Mouse (Mus musculus) MEL (cell line): ENCODE results near the gene Hes1. TPM values are rescaled to one million over a fixed set of nuclear protein-coding genes. Genes with fewer than 3 reads are reported as not detected.

Source experiments
- DNase-seq: peaks from one replicate; pipeline ENCODE4 v3.0.0; 2011; ENCODE audit warnings: low read depth, low spot score
- H3K27ac ChIP-seq: 2 replicates; pipeline ENCODE4 v1.5.1; 2012; ENCODE audit warnings: low read depth, mild to moderate bottlenecking, control low read depth, low read length, moderate library complexity; ENCODE audit not compliant: control insufficient read depth
- H3K27me3 ChIP-seq, 2 experiments: fragments of 150-350 bp in 1 of 2; sonication (generic) in 1 of 2; 2 replicates each; pipeline ENCODE4 v1.6.1; 2012; ENCODE audit warnings: low read length in 2 of 2, mild to moderate bottlenecking in 2 of 2, improper control_type of control experiment in 1 of 2, moderate library complexity in 1 of 2; ENCODE audit not compliant: insufficient read depth in 2 of 2, control insufficient read depth in 1 of 2
- H3K36me3 ChIP-seq, 2 experiments: 2 replicates each; pipeline ENCODE4 v1.6.1; 2012 to 2014; ENCODE audit warnings: low read length in 2 of 2, improper control_type of control experiment in 1 of 2, inconsistent platforms in 1 of 2, mild to moderate bottlenecking in 1 of 2; ENCODE audit not compliant: insufficient read depth in 2 of 2, control insufficient read depth in 1 of 2
- H3K4me1 ChIP-seq, 2 experiments: fragments of 150-350 bp in 1 of 2; sonication (generic) in 1 of 2; 2 replicates each; pipeline ENCODE4 v1.6.1; 2012; ENCODE audit warnings: low read length in 2 of 2, improper control_type of control experiment in 1 of 2, mild to moderate bottlenecking in 1 of 2; ENCODE audit not compliant: insufficient read depth in 2 of 2, control insufficient read depth in 1 of 2
- H3K4me3 ChIP-seq, 2 experiments: fragments of 150-350 bp in 1 of 2; sonication (generic) in 1 of 2; 2 replicates each; pipeline ENCODE4 v1.5.1; 2012; ENCODE audit warnings: low read depth in 2 of 2, low read length in 2 of 2, mild to moderate bottlenecking in 2 of 2, moderate library complexity in 2 of 2, control low read depth in 1 of 2, improper control_type of control experiment in 1 of 2; ENCODE audit not compliant: control insufficient read depth in 1 of 2, insufficient read depth in 1 of 2
- H3K79me2 ChIP-seq: 2 replicates; pipeline ENCODE4 v1.6.1; 2012; ENCODE audit warnings: mild to moderate bottlenecking, low read length, moderate library complexity; ENCODE audit not compliant: control insufficient read depth, poor library complexity, insufficient read depth
- H3K9ac ChIP-seq: 2 replicates; pipeline ENCODE4 v1.6.1; 2012; ENCODE audit warnings: low read depth, mild to moderate bottlenecking, control low read depth, low read length, moderate library complexity; ENCODE audit not compliant: control insufficient read depth, poor library complexity, severe bottlenecking
- H3K9me3 ChIP-seq: fragments of 150-350 bp; sonication (generic); replicated peaks from 2 replicates; pipeline ENCODE4 v1.6.1; 2012; ENCODE audit warnings: mild to moderate bottlenecking, low read length, improper control_type of control experiment, moderate library complexity; ENCODE audit not compliant: insufficient read depth
- BHLHE40 ChIP-seq: IDR thresholded peaks from 2 replicates; pipeline ENCODE4 v1.6.1; 2012; ENCODE audit warnings: low read depth, mild to moderate bottlenecking, inconsistent platforms, low read length, improper control_type of control experiment, borderline replicate concordance
- EP300 ChIP-seq, 2 experiments: IDR thresholded peaks; 2 replicates each; pipeline ENCODE4 v1.6.1; 2011; ENCODE audit warnings: improper control_type of control experiment in 2 of 2, low read length in 2 of 2, low read depth in 1 of 2, mild to moderate bottlenecking in 1 of 2
- HCFC1 ChIP-seq: IDR thresholded peaks from 2 replicates; pipeline ENCODE4 v1.6.1; 2012; ENCODE audit warnings: low read depth, mild to moderate bottlenecking, inconsistent platforms, low read length, improper control_type of control experiment, moderate library complexity
- MAX ChIP-seq: IDR thresholded peaks from 2 replicates; pipeline ENCODE4 v1.6.1; 2011; ENCODE audit warnings: low read length, improper control_type of control experiment
- MAZ ChIP-seq: IDR thresholded peaks from 2 replicates; pipeline ENCODE4 v1.6.1; 2012; ENCODE audit warnings: low read depth, mild to moderate bottlenecking, inconsistent platforms, low read length, improper control_type of control experiment
- MEF2A ChIP-seq: IDR thresholded peaks from 2 replicates; pipeline ENCODE4 v1.6.1; 2014; ENCODE audit warnings: low read depth, mild to moderate bottlenecking, inconsistent platforms, low read length, improper control_type of control experiment; ENCODE audit not compliant: poor library complexity, insufficient replicate concordance, severe bottlenecking; ENCODE audit errors: extremely low read depth
- MXI1 ChIP-seq: IDR thresholded peaks from 2 replicates; pipeline ENCODE4 v1.6.1; 2011; ENCODE audit warnings: mild to moderate bottlenecking, low read depth, low read length, improper control_type of control experiment
- MYC ChIP-seq: IDR thresholded peaks from 2 replicates; pipeline ENCODE4 v1.6.1; 2011; ENCODE audit warnings: low read depth, mild to moderate bottlenecking, low read length, improper control_type of control experiment, moderate library complexity
- POLR2A ChIP-seq, 2 experiments: IDR thresholded peaks; 2 replicates each; pipeline ENCODE4 v1.6.1; 2011 to 2012; ENCODE audit warnings: low read length in 2 of 2, mild to moderate bottlenecking in 2 of 2, control low read depth in 1 of 2, improper control_type of control experiment in 1 of 2, low read depth in 1 of 2, moderate library complexity in 1 of 2; ENCODE audit not compliant: control insufficient read depth in 1 of 2, insufficient read depth in 1 of 2, poor library complexity in 1 of 2
- POLR2AphosphoS5 ChIP-seq: IDR thresholded peaks from 2 replicates; pipeline ENCODE4 v1.6.1; 2012; ENCODE audit warnings: low read depth, borderline replicate concordance, mild to moderate bottlenecking, inconsistent platforms, low read length, moderate library complexity, mixed read lengths
- RAD21 ChIP-seq: IDR thresholded peaks from 2 replicates; pipeline ENCODE4 v1.6.1; 2011; ENCODE audit warnings: mild to moderate bottlenecking, low read depth, low read length, improper control_type of control experiment
- RCOR1 ChIP-seq: IDR thresholded peaks from 2 replicates; pipeline ENCODE4 v1.6.1; 2012; ENCODE audit warnings: low read depth, mild to moderate bottlenecking, inconsistent platforms, low read length, improper control_type of control experiment
- TBP ChIP-seq: IDR thresholded peaks from 2 replicates; pipeline ENCODE4 v1.8.0; 2011; ENCODE audit warnings: low read depth, low read length, improper control_type of control experiment
- TCF12 ChIP-seq: IDR thresholded peaks from 2 replicates; pipeline ENCODE4 v1.6.1; 2014; ENCODE audit warnings: low read depth, mild to moderate bottlenecking, inconsistent platforms, low read length, improper control_type of control experiment, moderate library complexity
- USF2 ChIP-seq, 2 experiments: IDR thresholded peaks; 2 replicates each; pipeline ENCODE4 v1.6.1; 2011 to 2012; ENCODE audit warnings: improper control_type of control experiment in 2 of 2, low read length in 2 of 2, borderline replicate concordance in 1 of 2, inconsistent platforms in 1 of 2, low read depth in 1 of 2, mild to moderate bottlenecking in 1 of 2; ENCODE audit not compliant: insufficient read depth in 1 of 2
- ZC3H11A ChIP-seq: IDR thresholded peaks from 2 replicates; pipeline ENCODE4 v1.6.1; 2012; ENCODE audit warnings: low read depth, mild to moderate bottlenecking, inconsistent platforms, low read length, improper control_type of control experiment
- ZKSCAN1 ChIP-seq: IDR thresholded peaks from 2 replicates; pipeline ENCODE4 v1.6.1; 2012; ENCODE audit warnings: low read depth, mild to moderate bottlenecking, inconsistent platforms, low read length, improper control_type of control experiment, moderate library complexity
- ZNF384 ChIP-seq: IDR thresholded peaks from 2 replicates; pipeline ENCODE4 v1.6.1; 2012; ENCODE audit warnings: low read depth, mild to moderate bottlenecking, inconsistent platforms, low read length, improper control_type of control experiment
- polyA plus RNA-seq, 2 experiments: library from polyadenylated mRNA; stranded (reverse) in 1 of 2; unstranded in 1 of 2; fragments of >175 nt in 1 of 2; fragments of >200 nt in 1 of 2; gene quantifications; 2 replicates each; pipeline versions ENCODE4 v1.2.1 to v1.2.4; 2012; ENCODE audit warnings: low replicate concordance in 2 of 2, low read depth in 1 of 2; ENCODE audit not compliant: insufficient read length in 2 of 2, insufficient read depth in 1 of 2, missing spikeins in 1 of 2
- total RNA-seq: library from RNA; depleted of rRNA; stranded (reverse); fragments of 300-350 nt; gene quantifications from 2 replicates; pipeline ENCODE4 v1.2.3, GENCODE M21; 2012

Hes1 gene
- total and polyA plus RNA-seq, 3 experiments: 2.3 to 3.0 TPM; not detected in 1

DNA sequence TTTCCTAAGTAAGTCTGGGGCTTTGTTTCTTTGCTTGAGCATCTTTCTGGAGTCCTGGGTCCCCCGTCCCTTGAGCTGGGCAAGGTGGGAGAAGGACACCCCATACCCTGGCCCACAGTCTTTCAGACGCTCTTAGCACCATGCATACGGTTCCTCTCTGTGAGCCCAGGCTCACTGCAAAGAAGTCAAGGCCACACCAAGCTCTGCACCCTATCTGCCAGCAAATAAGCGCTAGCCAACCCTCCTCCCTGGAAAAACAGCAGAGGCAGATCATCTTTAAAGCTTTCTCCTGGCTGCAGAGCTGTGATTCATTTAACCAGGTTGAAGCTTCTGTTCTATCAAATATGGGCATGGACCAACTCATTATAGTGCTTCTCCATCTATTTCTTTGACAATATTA is 9.6 kb upstream of the Hes1 start:
- no peak for TF ChIP-seq BHLHE40
- no peak for TF ChIP-seq TCF12
- no peak for TF ChIP-seq MAX
- no peak for TF ChIP-seq ZC3H11A
- no peak overlapping the region for H3K4me3 ChIP-seq
- peaks cover 18 to 34% of the 10 kb centered on the region in 2 experiments for H3K27me3 ChIP-seq
- no peak overlapping the region for H3K9ac ChIP-seq
- 0 out of 4 replicates have a peak, but pooled peaks cover 0 to 2% of the 10 kb centered on the region in 2 experiments for H3K4me1 ChIP-seq
- H3K79me2 ChIP-seq: no peaks in the 10 kb centered on the region
- no peaks in the 10 kb centered on the region for H3K9me3 ChIP-seq
- no peak for DNase-seq
- H3K36me3 ChIP-seq: peaks cover 0 to 2% of the 10 kb centered on the region in 2 experiments; a peak in 1 of 4 replicates
- H3K27ac ChIP-seq: no peak overlapping the region

DNA sequence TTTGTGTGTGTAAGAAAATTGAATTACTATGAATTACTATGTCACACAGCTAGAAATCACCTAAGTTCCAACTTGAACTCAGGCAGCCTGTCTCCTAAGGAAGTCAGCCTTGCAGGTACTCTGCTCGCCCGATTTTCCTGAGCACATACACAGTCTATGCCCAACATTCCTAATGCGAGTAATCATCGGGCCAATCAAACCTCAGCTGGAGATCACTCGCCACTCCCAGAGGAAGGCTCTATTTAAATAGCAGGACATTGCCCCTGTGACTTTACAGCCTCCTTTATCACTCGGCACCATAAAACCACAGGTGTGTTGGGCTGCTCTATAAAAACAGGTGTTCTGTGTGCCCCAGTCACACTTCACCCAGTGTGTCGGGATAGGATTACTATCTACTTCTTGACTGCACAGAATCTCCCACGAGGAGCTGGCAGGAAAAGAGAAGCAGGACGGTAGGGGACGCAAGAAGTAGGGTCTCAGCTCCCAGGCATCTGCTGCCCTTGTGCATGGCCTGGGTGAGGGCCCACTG is 8.8 kb upstream of the Hes1 start:
- H3K27me3 ChIP-seq: peaks cover 16 to 39% of the 10 kb centered on the region in 2 experiments
- peaks cover 0 to 2% of the 10 kb centered on the region in 2 experiments; a peak in 1 of 4 replicates for H3K36me3 ChIP-seq
- no peak overlapping the region for H3K4me3 ChIP-seq

DNA sequence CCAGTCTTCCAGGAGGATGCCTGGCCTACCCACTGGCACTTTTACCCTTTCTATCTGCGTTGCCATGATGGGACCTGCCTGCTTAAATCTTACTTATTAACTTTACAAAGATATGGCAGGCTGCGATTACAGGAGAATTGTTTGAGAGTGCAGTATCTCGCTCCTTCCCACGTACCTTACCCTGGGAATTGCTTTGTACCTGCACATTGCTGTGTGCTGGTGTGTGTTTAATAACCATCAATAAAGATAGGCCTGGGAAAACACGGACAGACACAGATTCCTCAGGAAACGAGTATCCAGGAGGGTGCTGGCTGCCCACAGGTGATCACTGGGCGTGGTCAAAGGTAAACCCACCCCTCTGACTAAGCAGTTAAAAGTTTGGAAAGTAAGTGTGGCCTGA is 8.3 kb upstream of the Hes1 start:
- peaks cover 16 to 40% of the 10 kb centered on the region in 2 experiments for H3K27me3 ChIP-seq
- TF ChIP-seq TBP (no peak), EP300 (IDR thresholded peaks at IDR 0.05; ENCODE audit: low read depth in 1 of 2, low read length in 2 of 2) (no peak), MYC (no peak), ZKSCAN1 (no peak), HCFC1 (no peak), MAZ (no peak), MEF2A (no peak), RAD21 (no peak), ZNF384 (no peak), RCOR1 (no peak), TCF12 (no peak), MXI1 (no peak), POLR2AphosphoS5 (no peak)
- H3K36me3 ChIP-seq: peaks cover 0 to 2% of the 10 kb centered on the region in 2 experiments; a peak in 1 of 4 replicates
- 0 out of 4 replicates have a peak, but pooled peaks cover 0 to 5% of the 10 kb centered on the region in 2 experiments for H3K4me1 ChIP-seq
- no peak overlapping the region for H3K27ac ChIP-seq
- H3K9ac ChIP-seq: no peak overlapping the region
- no peak overlapping the region for H3K4me3 ChIP-seq
- no peak for DNase-seq
- no peaks in the 10 kb centered on the region for H3K79me2 ChIP-seq
- H3K9me3 ChIP-seq: no peaks in the 10 kb centered on the region

More for the DNA sequence above, 8.8 kb upstream of the Hes1 start:
- H3K27ac ChIP-seq: no peak overlapping the region
- TF ChIP-seq RAD21 (no peak), POLR2A (IDR thresholded peaks at IDR 0.05; ENCODE audit: control insufficient read depth in 1 of 2, insufficient read depth in 1 of 2, low read depth in 1 of 2, low read length in 2 of 2, poor library complexity in 1 of 2) (no peak), RCOR1 (no peak), USF2 (IDR thresholded peaks at IDR 0.05; ENCODE audit: borderline replicate concordance in 1 of 2, insufficient read depth in 1 of 2, low read depth in 1 of 2, low read length in 2 of 2) (no peak)
- TF ChIP-seq, all 39 proteins: peak for 0
- H3K79me2 ChIP-seq: no peaks in the 10 kb centered on the region
- H3K9ac ChIP-seq: no peak overlapping the region
- DNase-seq: no peak
- no peaks in the 10 kb centered on the region for H3K9me3 ChIP-seq
- 0 out of 4 replicates have a peak, but pooled peaks cover 0 to 5% of the 10 kb centered on the region in 2 experiments for H3K4me1 ChIP-seq
